Mouse (Mus musculus): Measurements from ENCODE around the gene Foxo3.

Gene Foxo3

GRCm38 (mm10) chr10:42276507-42277345 lies at the start of gene Foxo3:
TSS of gene Foxo3 (minus strand) at chr10:42276755.
- DNase-seq: peak; percentile 96

GRCm38 (mm10) chr10:42325305-42325704 lies 48.8 kb upstream of the Foxo3 start:
- DNase-seq: no peak

- DNase-seq: no peak
Observed at GRCm38 (mm10) chr10:42323978-42324377, 47.4 kb upstream of the Foxo3 start.

GRCm38 (mm10) chr10:42313222-42313786 lies 36.7 kb upstream of the Foxo3 start:
- DNase-seq: no peak

GRCm38 (mm10) chr10:42312557-42312956 lies 36.0 kb upstream of the Foxo3 start:
- DNase-seq: no peak

GRCm38 (mm10) chr10:42308687-42308987 lies 32.1 kb upstream of the Foxo3 start:
- no peak for DNase-seq

- DNase-seq: peak; percentile 60
Observed at GRCm38 (mm10) chr10:42307980-42308686, 31.6 kb upstream of the Foxo3 start.

GRCm38 (mm10) chr10:42306422-42306821 lies 29.9 kb upstream of the Foxo3 start:
- no peak for DNase-seq

- DNase-seq: no peak
Observed at GRCm38 (mm10) chr10:42300805-42301204, 24.2 kb upstream of the Foxo3 start.

GRCm38 (mm10) chr10:42299967-42300366 lies 23.4 kb upstream of the Foxo3 start:
- DNase-seq: no peak

- DNase-seq: no peak
Observed at GRCm38 (mm10) chr10:42299426-42299825, 22.9 kb upstream of the Foxo3 start.

GRCm38 (mm10) chr10:42297954-42298353 lies 21.4 kb upstream of the Foxo3 start:
- peak; percentile 42 for DNase-seq

- no peak for DNase-seq
Observed at GRCm38 (mm10) chr10:42297109-42297508, 20.6 kb upstream of the Foxo3 start.

GRCm38 (mm10) chr10:42296559-42296958 lies 20.0 kb upstream of the Foxo3 start:
- peak; percentile 41 for DNase-seq

- DNase-seq: peak; percentile 44
Observed at GRCm38 (mm10) chr10:42295028-42295427, 18.5 kb upstream of the Foxo3 start.

- no peak for DNase-seq
Observed at GRCm38 (mm10) chr10:42294392-42294791, 17.8 kb upstream of the Foxo3 start.

- no peak for DNase-seq
Observed at GRCm38 (mm10) chr10:42293877-42294276, 17.3 kb upstream of the Foxo3 start.

- DNase-seq: peak; percentile 80
Observed at GRCm38 (mm10) chr10:42291360-42291759, 14.8 kb upstream of the Foxo3 start.

- DNase-seq: no peak
Observed at GRCm38 (mm10) chr10:42287666-42288065, 11.1 kb upstream of the Foxo3 start.

GRCm38 (mm10) chr10:42278307-42278850 lies 1.8 kb upstream of the Foxo3 start:
- DNase-seq: no peak

- peak; percentile 97 for DNase-seq
Observed at GRCm38 (mm10) chr10:42277476-42278306, 1.1 kb upstream of the Foxo3 start.

GRCm38 (mm10) chr10:42275871-42276501 lies 569 bp downstream of the Foxo3 start:
- no peak for DNase-seq

Measured in liver (tissue).